Mouse (Mus musculus): ENCODE results near the gene Rccd1.

Gene Rccd1

GRCm38 (mm10) chr7:80260625-80261371 is 63.5 kb downstream of the Rccd1 start, which contains the start of gene Ngrn:
Gene Ngrn (plus strand): TSS chr7:80261215.
- peak; percentile 82 to 86 for DNase-seq (ENCODE audit: low spot score in 2 of 2)

GRCm38 (mm10) chr7:80257706-80258105 is 66.5 kb downstream of the Rccd1 start:
- no peak for DNase-seq (ENCODE audit: low spot score in 2 of 2)

- no peak for DNase-seq (ENCODE audit: low spot score in 2 of 2)
Observed at GRCm38 (mm10) chr7:80255981-80256380, 68.3 kb downstream of the Rccd1 start.

- DNase-seq (ENCODE audit: low spot score in 2 of 2): no peak
Observed at GRCm38 (mm10) chr7:80252886-80253285, 71.4 kb downstream of the Rccd1 start.

- DNase-seq (ENCODE audit: low spot score in 2 of 2): no peak
Observed at GRCm38 (mm10) chr7:80252437-80252836, 71.8 kb downstream of the Rccd1 start.

GRCm38 (mm10) chr7:80246859-80247258 is 77.4 kb downstream of the Rccd1 start:
- DNase-seq (ENCODE audit: low spot score in 2 of 2): no peak

- peak; percentile 92 to 97 for DNase-seq (ENCODE audit: low spot score in 2 of 2)
Observed at GRCm38 (mm10) chr7:80246148-80246721, 78.0 kb downstream of the Rccd1 start, which contains the start of gene Ttll13. Gene Ttll13 (plus strand): TSS chr7:80246376.

- DNase-seq (ENCODE audit: low spot score in 2 of 2): no peak
Observed at GRCm38 (mm10) chr7:80244851-80245250, 79.4 kb downstream of the Rccd1 start.
